Mouse (Mus musculus) lung, postnatal 0 days (tissue): ENCODE results near the gene Scarf2. TPM values are rescaled to one million over a fixed set of nuclear protein-coding genes. Genes with fewer than 3 reads are reported as not detected.

Experiments used
- ATAC-seq: fragments of 200-750 bp; cut with Nextera tagmentation; 2 replicates; pipeline ENCODE4 v1.8.0; 2017; ENCODE audit warnings: moderate library complexity
- DNase-seq: peaks from one replicate; pipeline ENCODE4 v3.0.0-alpha.2; 2016; ENCODE audit warnings: low spot score
- H3K27ac ChIP-seq: fragments of 300-500 bp; sonication (generic); 2 replicates; pipeline ENCODE4 v1.5.1; 2014; ENCODE audit warnings: antibody characterized with exemption, mild to moderate bottlenecking, low read length, mixed read lengths
- H3K27me3 ChIP-seq: fragments of 300-500 bp; sonication (generic); replicated peaks from 2 replicates; pipeline ENCODE4 v1.6.1; 2014; ENCODE audit warnings: low read length, mixed read lengths; ENCODE audit not compliant: insufficient read depth
- H3K36me3 ChIP-seq: fragments of 300-500 bp; sonication (generic); 2 replicates; pipeline ENCODE4 v1.6.1; 2014; ENCODE audit warnings: low read length, mixed read lengths; ENCODE audit not compliant: insufficient read depth
- H3K4me1 ChIP-seq: fragments of 300-500 bp; sonication (generic); 2 replicates; pipeline ENCODE4 v1.6.1; 2014; ENCODE audit warnings: antibody characterized with exemption, low read depth, low read length, mixed read lengths; ENCODE audit not compliant: insufficient read depth
- H3K4me2 ChIP-seq: fragments of 300-500 bp; sonication (generic); replicated peaks from 2 replicates; pipeline ENCODE4 v1.6.1; 2014; ENCODE audit warnings: low read depth, mild to moderate bottlenecking, low read length, moderate library complexity, mixed read lengths
- H3K4me3 ChIP-seq: fragments of 300-500 bp; sonication (generic); 2 replicates; pipeline ENCODE4 v1.5.1; 2014; ENCODE audit warnings: low read depth, low read length
- H3K9ac ChIP-seq: fragments of 300-500 bp; sonication (generic); replicated peaks from 2 replicates; pipeline ENCODE4 v1.6.1; 2014; ENCODE audit warnings: low read depth, mild to moderate bottlenecking
- H3K9me3 ChIP-seq: fragments of 300-500 bp; sonication (generic); 2 replicates; pipeline ENCODE4 v1.6.1; 2016; ENCODE audit warnings: low read length, mixed read lengths
- CTCF ChIP-seq: IDR thresholded peaks from 2 replicates; pipeline ENCODE4 v1.5.1; 2016; ENCODE audit warnings: antibody characterized with exemption, mild to moderate bottlenecking
- EP300 ChIP-seq: IDR thresholded peaks from 2 replicates; pipeline ENCODE4 v1.6.1; 2016; ENCODE audit warnings: antibody characterized with exemption, mild to moderate bottlenecking, control low read depth
- WGBS: fragments of 180-500 bp; shearing (Covaris S2); extraction: QIAGEN DNeasy Blood & Tissue Kit; methylation state at CpG from one replicate; pipeline ENCODE4 v1.1.7; 2014; 5-methylcytosine and 5-hydroxymethylcytosine counted together
- polyA plus RNA-seq: library from polyadenylated mRNA; unstranded; fragments of >200 nt; fragmentation: Nextera tagmentation; extraction: Ambion mirVana; gene quantifications from 2 replicates; pipeline ENCODE4 v1.2.1, GENCODE M21; 2015

Gene Scarf2
- polyA plus RNA-seq, 1 experiment from 2014 or later = 18.5 TPM

- no peak overlapping the region for H3K9ac ChIP-seq
- TF ChIP-seq CTCF (no peak), EP300 (no peak)
- H3K4me1 ChIP-seq = peaks cover 6% of the 10 kb centered on the region; the same call in 1 of the 2 replicates
- peak overlapping the region; percentile 81 for H3K4me2 ChIP-seq
- DNase-seq (no peak), ATAC-seq (no peak)
- H3K27me3 ChIP-seq = 0 out of 2 replicates have a peak, but pooled peaks cover 7% of the 10 kb centered on the region
- peak overlapping the region; percentile 94 for H3K27ac ChIP-seq
- H3K9me3 ChIP-seq = no peaks in the 10 kb centered on the region
- H3K4me3 ChIP-seq = peak overlapping the region; percentile 52; the same call in 1 of the 2 replicates
- no peaks in the 10 kb centered on the region for H3K36me3 ChIP-seq
Measured at GRCm38 (mm10) chr16:17796519-17796918, 563 bp upstream of the Scarf2 start.

DNA sequence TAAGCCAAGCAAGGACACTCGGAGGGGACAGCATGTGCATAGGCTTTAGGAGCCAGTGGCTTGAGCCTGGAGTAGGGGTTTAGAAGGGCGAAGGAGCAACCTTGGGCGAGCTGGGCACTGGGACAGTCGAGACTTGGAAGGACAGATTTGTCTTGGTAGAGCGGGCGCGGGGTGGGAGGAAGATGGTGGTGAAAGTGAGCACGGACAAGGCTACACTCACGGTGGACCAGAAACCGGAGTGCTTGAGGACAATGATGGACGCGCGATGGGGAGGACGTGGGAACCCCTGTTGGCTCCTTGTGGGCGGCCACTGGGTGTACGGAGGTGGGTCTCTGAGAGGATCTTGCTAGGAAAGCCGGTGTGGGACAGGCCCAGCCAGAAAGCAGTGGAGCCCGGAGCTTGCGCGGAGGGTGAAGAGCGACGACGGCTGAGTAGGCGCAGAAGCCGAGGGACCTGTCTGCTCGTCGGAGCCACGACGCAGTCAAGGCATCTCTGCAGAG is 780 bp downstream of the Scarf2 start:
- TF ChIP-seq CTCF (no peak), EP300 (no peak)
- H3K9me3 ChIP-seq = no peaks in the 10 kb centered on the region
- H3K4me3 ChIP-seq = peak overlapping the region; percentile 52
- peak overlapping the region; percentile 94 for H3K27ac ChIP-seq
- 5% methylated on average over 29 of the region's 29 CpGs for WGBS
- H3K4me2 ChIP-seq = peak overlapping the region; percentile 81
- ATAC-seq = 0 out of 2 replicates have a peak, but pooled peaks have one; percentile 1
- no peaks in the 10 kb centered on the region for H3K36me3 ChIP-seq
- DNase-seq = peak; percentile 31
- H3K9ac ChIP-seq = peak overlapping the region; percentile 58
- H3K4me1 ChIP-seq = peaks cover 14% of the 10 kb centered on the region; the same call in 1 of the 2 replicates
- H3K27me3 ChIP-seq = peaks cover 18% of the 10 kb centered on the region; the same call in 1 of the 2 replicates

DNA sequence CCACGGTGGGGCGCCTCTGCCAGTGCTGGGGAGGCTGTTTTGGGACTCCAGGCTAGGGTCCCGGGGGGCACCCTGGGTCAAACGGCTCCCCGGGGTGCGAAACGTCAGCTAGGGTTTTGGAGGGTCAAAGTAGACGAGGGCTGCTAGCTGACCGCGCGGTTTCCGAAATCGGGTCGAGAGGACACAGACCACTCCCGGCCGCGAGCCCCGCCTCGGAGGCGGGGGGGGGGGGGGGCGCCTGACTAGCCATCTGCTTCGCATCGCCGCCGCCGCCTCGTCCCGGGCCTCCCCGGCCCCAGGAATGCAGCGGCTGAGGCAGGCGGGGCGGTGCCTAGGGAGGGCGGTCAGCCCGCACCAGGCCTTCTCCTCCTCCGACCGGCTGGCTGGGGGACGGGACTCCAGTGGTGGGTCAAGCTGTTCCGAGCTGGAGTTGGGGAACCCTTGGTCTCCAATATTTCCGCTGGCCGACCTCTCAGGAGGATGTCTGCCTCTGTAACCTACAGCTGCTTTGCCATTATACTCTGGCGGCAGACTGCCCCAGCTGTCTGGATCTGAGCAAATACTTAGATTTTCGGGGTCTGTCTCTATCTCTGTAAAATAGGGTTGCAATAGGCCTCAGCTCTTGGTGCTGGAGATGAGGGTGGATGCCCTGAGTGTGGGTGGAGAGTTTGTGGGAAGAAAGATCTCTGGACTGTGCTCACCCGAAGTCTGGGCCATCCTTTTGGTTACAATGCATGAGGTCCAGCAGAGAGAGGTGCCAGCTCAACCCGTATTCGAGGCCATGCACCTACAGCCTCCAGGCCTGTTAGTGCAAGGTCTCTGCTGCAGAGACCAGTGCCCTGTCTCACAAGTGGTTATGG is 1.5 kb downstream of the Scarf2 start:
- Histone ChIP-seq H3K4me1 (peaks cover 16% of the 10 kb centered on the region; the same call in 1 of the 2 replicates), H3K9me3 (no peaks in the 10 kb centered on the region), H3K36me3 (no peaks in the 10 kb centered on the region), H3K27me3 (peaks cover 22% of the 10 kb centered on the region; the same call in 1 of the 2 replicates), H3K4me3 (peak overlapping the region; percentile 52), H3K9ac (peak overlapping the region; percentile 58), H3K4me2 (peak overlapping the region; percentile 81), H3K27ac (peak overlapping the region; percentile 94)
- TF ChIP-seq CTCF = no peak
- no peak for TF ChIP-seq EP300
- DNase-seq (peak; percentile 92), ATAC-seq (peak; percentile 76)
- WGBS = 11% methylated on average over 28 of the region's 45 CpGs

DNA sequence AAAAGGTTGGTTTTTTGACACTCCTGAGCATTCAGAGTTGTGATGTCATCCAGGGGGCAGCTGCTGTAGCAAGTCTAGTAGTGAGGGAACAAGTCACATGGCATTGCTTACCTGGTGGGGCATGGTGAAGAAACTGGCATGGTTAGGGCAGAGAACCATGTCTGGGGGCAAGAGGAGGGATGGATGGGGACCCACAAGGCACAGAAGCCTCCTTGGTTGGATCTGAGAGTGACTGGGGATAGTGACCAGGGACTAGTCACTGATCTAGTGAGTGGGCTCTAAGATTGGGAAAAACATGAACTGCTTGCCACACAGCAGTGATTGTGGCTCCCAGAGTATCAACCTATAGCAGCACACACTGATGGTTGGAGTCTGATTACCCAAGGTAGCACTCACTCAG is 2.5 kb downstream of the Scarf2 start:
- ATAC-seq = no peak
- Histone ChIP-seq H3K27me3 (peaks cover 28% of the 10 kb centered on the region), H3K27ac (no peak overlapping the region), H3K4me2 (no peak overlapping the region), H3K4me3 (no peak overlapping the region), H3K36me3 (no peaks in the 10 kb centered on the region), H3K9me3 (no peaks in the 10 kb centered on the region), H3K9ac (no peak overlapping the region), H3K4me1 (peaks cover 23% of the 10 kb centered on the region; the same call in 1 of the 2 replicates)
- TF ChIP-seq EP300 = no peak
- TF ChIP-seq CTCF = no peak
- DNase-seq = no peak

- H3K36me3 ChIP-seq = no peaks in the 10 kb centered on the region
- H3K9ac ChIP-seq = no peak overlapping the region
- H3K9me3 ChIP-seq = no peaks in the 10 kb centered on the region
- H3K27ac ChIP-seq = no peak overlapping the region
- peaks cover 26% of the 10 kb centered on the region for H3K4me1 ChIP-seq
- TF ChIP-seq EP300 (no peak), CTCF (no peak)
- H3K4me2 ChIP-seq = no peak overlapping the region
- ATAC-seq (no peak), DNase-seq (no peak)
- 24% methylated on average over 7 of the region's 7 CpGs for WGBS
- 0 out of 2 replicates have a peak overlapping the region, but pooled peaks have one; percentile 28 for H3K4me3 ChIP-seq
- H3K27me3 ChIP-seq = peaks cover 38% of the 10 kb centered on the region
Measured at GRCm38 (mm10) chr16:17801777-17802455, 4.8 kb downstream of the Scarf2 start.

DNA sequence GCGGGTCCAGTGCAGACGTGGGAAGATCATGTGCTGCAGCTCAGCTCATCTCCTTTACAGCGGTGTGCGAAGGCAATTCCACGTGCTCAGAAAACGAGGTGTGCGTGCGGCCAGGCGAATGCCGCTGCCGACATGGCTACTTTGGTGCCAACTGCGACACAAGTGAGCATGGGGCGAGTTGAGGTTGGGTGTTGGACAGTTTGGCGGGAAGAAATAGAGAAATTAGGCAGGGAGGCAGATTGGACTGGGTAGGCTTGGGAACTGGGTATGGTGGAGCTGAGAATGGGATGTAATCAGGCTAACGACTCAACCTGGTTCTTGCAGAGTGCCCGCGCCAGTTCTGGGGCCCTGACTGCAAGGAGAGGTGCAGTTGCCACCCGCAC is 5.4 kb downstream of the Scarf2 start:
- TF ChIP-seq CTCF (no peak), EP300 (no peak)
- H3K4me1 ChIP-seq = peaks cover 32% of the 10 kb centered on the region
- H3K27ac ChIP-seq = no peak overlapping the region
- H3K4me3 ChIP-seq = 0 out of 2 replicates have a peak overlapping the region, but pooled peaks have one; percentile 28
- H3K4me2 ChIP-seq = peak overlapping the region; percentile 46
- DNase-seq (no peak), ATAC-seq (no peak)
- H3K9me3 ChIP-seq = no peaks in the 10 kb centered on the region
- WGBS = 31% methylated on average over 18 of the region's 18 CpGs
- H3K9ac ChIP-seq = no peak overlapping the region
- peaks cover 38% of the 10 kb centered on the region for H3K27me3 ChIP-seq
- no peaks in the 10 kb centered on the region for H3K36me3 ChIP-seq
